Mouse (Mus musculus) brain, embryonic 14.5 days (tissue): ENCODE measurements around the gene Lrrc75b. TPM values are rescaled to one million over a fixed set of nuclear protein-coding genes. Genes with fewer than 3 reads are reported as not detected.
"Not testable (repeated sequence)": the region's sequence is repeated elsewhere in the genome, so short reads cannot be mapped to it uniquely, and the experiment has no call there.

Source experiments
- DNase-seq: peaks from one replicate; pipeline ENCODE4 v3.0.0-alpha.2; 2011; ENCODE audit warnings: low read depth
- CTCF ChIP-seq: fragments of 200-500 bp; IDR thresholded peaks from 2 replicates; pipeline ENCODE4 v1.5.1; 2012; ENCODE audit warnings: inconsistent platforms, mild to moderate bottlenecking, moderate library complexity, borderline replicate concordance; ENCODE audit not compliant: insufficient read depth, insufficient read length; ENCODE audit errors: extremely low read depth
- POLR2A ChIP-seq: fragments of 200-500 bp; IDR thresholded peaks from 2 replicates; pipeline ENCODE4 v1.6.1; 2012; ENCODE audit warnings: mild to moderate bottlenecking, inconsistent platforms, borderline replicate concordance; ENCODE audit not compliant: poor library complexity, insufficient read depth, insufficient read length, severe bottlenecking; ENCODE audit errors: extremely low read depth
- polyA plus RNA-seq: library from polyadenylated mRNA; depleted of rRNA; stranded (reverse); fragments of >200 nt; gene quantifications from 2 replicates; pipeline ENCODE4 v1.2.3, GENCODE M21; 2012

Lrrc75b gene
- polyA plus RNA-seq, 1 experiment, result 38.8 TPM

DNA sequence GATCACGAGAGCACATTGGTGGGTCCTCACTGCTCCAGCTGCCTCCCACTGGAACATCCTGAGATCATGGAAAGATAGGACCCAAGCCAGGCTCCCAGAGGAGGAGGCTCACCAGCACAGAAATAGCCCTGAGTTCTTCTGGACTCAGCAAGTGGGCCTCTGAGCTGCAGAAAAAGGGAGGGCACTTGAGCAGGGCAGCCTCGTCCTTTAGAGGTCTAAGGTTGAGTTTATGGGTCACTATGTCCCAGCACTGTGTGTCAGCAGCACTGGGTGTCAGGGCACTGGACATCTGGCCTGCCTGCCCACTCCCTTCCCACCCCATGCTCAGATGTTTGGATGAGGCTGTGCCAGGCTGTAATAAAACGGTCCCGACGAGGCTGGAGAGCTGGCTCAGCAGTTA lies 28.2 kb upstream of the Lrrc75b start:
- no peak for TF ChIP-seq CTCF
- TF ChIP-seq POLR2A, result no peak
- DNase-seq, result no peak

DNA sequence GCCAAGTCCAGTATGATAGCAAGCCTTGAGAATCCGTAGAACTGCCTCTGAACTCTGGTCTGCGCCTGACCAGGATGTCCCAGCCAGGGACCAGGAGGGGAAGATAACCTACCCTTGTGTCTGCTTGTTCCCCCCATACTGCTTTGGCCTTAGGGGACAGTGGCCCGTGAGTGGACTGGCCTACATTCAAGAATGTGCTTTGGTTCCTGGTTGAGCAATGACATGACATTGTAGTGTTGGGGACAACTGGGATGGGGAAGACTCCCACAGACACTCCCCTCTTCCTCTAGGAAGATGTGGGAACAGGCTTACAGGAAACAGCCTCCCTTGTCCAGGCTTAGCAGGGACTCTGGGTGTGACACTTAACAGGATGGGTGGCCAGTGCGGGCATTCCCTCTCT lies 27.7 kb upstream of the Lrrc75b start:
- no peak for DNase-seq
- TF ChIP-seq POLR2A, result no peak
- TF ChIP-seq CTCF, result no peak

DNA sequence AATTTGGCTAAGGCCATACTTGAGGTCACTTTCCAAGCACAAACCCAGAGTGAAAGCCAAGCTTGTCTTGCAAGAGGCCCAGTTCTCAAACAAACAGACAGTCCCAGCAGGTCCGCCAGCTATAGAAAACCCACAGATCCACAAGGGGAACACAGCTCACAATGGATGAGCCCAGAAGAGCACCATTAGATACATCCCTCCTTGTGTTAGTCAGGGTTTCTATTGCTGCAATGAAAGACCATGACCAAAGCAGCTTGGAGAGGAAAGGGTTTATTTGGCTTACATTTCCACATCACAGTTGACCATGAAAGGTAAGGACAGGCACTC lies 26.4 kb upstream of the Lrrc75b start:
- no peak for TF ChIP-seq POLR2A
- no peak for TF ChIP-seq CTCF

DNA sequence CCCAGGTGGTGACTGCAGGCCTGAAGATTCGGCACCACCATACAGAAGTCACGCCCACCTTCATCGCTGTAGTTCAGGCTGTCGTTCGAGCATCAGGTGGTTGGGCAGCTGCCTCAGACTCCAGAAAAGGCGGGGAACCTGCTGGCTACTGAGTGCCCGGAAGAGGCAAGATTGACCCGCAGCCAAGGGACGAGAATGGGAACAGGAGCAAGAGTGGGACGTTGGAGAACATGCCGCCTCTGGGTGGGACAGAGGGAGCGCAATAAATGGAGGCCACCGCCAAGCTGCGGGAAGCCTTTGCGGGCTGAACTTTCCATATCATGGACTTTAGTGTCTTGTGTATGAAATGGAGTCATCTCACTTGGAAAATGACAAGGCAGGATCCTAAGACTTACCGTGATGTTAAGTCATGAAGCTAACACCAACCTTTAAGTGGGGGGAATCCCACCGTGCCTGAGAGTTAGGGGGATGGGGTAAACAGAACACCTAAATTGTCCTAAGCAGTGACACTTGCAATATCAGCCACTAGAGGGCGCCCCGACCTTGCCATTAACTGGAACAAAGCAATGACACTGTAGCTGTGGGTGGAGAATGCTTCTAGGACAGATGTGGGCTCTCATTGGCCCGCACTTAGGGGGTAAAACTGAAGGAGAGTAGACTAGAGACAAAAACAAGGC lies 25.9 kb upstream of the Lrrc75b start:
- TF ChIP-seq CTCF (peak; percentile 91), POLR2A (no peak)
- DNase-seq, result peak; percentile 94

More for the DNA sequence above, 26.4 kb upstream of the Lrrc75b start:
- no peak for DNase-seq

DNA sequence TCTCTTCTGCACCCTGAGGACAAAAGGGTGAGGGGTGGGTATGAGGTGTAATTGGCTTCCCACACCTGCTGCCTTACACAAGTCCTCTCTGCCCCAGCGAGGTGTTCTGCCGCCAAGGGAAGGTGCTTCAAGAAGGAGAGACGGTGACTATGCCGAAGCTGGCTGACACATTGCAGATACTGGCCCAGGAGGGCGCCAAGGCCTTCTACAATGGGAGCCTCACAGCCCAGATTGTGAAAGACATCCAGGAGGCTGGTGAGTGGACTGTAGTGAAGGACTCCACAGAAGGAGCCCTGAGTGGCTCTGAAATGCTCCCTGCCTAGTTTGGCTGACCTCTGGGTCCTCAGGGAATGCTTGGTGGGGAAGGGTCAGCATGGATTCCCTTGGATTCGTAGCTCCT lies 19.0 kb upstream of the Lrrc75b start:
- DNase-seq, result no peak
- no peak for TF ChIP-seq CTCF

DNA sequence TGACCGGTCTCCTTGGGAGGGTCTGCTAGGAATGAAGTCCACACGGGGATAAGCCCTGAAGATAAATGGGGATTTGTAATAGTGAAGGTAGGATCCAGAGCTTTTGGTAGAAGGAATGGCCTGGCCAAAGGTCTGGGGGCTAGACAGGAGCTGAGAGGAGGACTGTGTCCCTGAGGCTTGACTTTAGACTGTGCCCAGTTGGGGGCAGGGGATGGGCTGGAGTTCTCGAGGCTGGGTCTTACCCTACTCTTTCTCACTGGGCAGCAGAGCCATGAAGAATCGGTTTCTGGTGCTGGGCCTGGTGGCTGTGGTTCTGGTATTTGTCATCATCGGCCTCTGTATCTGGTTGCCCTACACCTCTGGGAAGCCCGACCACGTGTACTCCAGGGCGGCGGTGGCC lies 13.8 kb upstream of the Lrrc75b start:
- no peak for DNase-seq
- TF ChIP-seq POLR2A, result no peak
- TF ChIP-seq CTCF, result no peak

DNA sequence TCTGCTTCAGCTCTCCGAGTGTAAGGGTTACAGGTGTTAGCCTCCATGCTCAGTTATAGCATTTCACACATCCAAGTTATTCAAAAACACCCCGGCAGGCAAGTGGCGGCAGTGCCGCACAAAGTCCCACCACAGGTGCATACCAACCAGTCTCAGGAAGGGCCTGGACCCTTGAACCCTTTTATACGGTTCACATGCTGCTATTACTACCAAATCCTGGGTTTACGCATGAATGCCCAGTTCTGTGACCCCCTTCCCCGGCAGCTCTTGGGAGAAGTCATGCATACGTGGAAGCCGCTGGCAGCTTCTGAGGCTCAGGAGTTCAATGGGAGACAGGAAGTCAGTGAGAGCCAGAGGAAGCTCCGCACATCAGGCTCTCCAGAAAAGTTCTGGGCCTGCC lies 13.1 kb upstream of the Lrrc75b start:
- TF ChIP-seq CTCF (no peak), POLR2A (no peak)
- no peak for DNase-seq

DNA sequence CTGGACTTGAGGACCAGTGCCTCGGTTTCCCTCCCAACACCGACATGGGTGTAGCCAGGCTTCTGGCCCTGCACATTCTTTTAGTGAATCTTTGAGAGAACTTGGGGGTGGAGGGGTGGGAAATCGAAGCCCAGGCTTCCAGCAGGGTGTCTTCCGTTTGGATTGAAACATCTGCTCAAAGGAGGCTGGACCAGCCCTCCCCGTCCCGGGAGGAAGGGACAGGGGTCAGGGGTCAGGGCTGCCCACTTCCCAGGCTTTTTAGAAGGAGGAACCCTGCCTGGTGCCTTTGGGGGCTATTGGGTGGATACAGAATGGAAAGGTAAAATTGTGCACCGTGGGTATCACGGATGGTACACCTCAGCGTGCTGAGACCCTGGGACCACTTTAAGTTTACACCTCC lies 11.8 kb upstream of the Lrrc75b start:
- no peak for TF ChIP-seq POLR2A
- no peak for TF ChIP-seq CTCF
- DNase-seq, result no peak

DNA sequence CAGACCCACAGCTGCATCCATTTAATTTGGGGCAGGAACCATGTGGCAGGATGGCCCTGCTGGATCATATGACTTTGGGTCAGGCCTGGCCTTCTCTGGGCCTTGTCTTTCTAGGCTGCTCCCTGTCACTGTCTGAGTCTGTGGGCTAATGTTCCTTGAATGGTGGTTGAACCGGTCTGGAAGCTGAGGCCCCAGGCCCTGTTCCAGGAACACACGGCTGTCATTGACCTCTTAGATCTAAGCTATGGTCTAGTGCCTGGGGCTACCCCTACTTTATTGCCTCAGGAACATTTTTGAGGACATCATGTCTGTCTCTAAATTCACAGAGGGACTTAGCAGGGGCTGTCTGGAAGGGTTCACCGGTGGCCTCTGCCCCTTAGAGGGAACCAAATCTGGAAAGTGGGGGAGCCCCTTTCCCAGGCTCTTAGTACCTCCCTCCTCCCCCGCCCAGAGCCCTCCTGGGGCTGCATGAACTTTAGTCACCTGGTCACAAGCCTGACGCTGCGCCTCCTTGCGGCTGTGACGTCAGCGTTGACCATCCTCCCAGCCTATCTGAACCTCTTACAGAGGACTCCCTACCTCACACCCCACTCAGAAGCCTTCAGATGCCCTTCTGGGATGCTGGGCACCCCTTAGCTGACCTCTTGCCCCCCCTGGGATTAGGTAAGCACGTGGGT lies 11.0 kb upstream of the Lrrc75b start:
- TF ChIP-seq POLR2A (no peak), CTCF (no peak)
- DNase-seq, result no peak

DNA sequence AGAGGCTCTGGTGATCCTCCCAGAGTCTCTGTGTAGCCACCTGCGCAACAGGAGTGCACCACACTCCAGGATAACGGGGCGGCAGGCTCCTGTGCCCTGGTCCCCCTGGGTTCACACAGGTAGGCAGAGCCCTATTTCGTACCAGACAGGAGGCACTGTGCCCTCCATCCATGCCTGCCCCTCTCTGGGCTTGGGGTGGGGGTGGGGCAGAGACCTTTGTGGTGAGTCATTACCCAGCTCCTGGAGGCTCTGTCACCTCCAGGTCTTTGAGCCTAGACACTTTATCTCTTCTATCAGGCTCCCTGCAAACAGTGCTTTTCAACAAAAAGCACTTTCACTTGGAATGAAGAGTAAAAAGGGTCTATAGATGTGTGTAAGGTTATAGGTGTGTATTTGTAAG lies 8.7 kb upstream of the Lrrc75b start:
- no peak for DNase-seq
- TF ChIP-seq POLR2A, result no peak

DNA sequence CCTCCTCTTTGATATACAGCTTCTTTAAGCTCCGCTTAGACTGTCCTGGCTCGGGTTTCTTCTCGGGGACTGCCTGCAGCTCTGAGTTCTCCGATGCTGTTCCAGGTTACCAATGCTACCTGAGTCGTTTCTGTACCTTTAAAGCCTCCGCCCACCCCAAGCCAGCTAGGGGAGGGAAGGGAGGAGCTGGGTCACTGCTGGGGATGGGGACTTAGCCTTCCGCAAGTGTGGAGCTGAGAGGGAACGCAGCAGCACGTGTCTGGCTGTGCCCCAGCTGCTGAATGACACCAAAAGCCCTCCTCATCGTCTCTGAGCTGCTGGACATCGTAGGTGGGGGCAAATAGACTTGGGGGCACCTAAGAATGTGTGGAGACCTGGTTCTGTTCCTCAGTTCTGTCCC lies 8.3 kb upstream of the Lrrc75b start:
- TF ChIP-seq POLR2A (no peak), CTCF (no peak)
- DNase-seq, result no peak

DNA sequence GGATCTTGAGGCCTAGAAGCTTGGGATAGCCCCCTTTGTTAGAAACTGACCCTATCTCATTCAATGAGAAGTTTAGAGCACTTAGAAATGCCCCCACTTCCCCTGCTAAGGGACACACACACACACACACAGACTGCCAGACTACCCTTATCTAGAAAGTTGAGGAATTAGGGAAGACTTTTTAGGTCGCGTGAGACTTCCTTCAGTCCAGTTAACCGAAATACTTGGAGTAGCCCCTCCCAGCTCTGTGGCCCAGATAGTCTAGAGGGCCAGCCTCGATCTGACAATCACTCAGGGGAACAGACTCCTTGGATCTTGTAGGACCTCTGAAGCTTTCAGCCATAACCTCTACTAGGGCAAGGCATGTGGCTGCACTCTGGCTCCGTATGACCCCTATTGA lies 7.9 kb upstream of the Lrrc75b start:
- DNase-seq, result no peak
- TF ChIP-seq CTCF (no peak), POLR2A (no peak)

DNA sequence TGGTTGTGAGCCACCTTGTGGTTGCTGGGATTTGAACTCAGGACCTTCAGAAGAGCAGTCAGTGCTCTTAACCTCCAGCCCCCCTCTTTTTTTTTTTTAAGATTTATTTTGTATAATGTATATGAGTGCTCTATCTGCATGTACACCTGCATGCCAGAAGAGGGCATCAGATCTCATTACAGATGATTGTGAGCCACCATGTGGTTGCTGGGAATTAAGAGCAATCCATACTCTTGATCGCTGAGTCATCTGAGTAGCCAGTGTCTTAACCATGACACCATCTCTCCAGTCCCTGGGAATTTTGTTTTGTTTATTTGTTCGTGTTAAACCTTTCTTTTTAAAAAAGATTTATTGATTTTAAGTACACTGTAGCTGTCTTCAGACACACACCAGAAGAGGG lies 6.6 kb upstream of the Lrrc75b start:
- DNase-seq, result not testable (repeated sequence)
